Mouse (Mus musculus): Measurements from ENCODE around the gene Cmtr2.

Cmtr2 gene

GRCm38 (mm10) chr8:110215365-110215764 lies at the start of gene Cmtr2:
Gene Cmtr2, plus strand, starts transcription at chr8:110215665.
- CTCF ChIA-PET = no interaction called here

- CTCF ChIA-PET = no interaction called here
These were observed 49.2 kb upstream of the Cmtr2 start for GRCm38 (mm10) chr8:110166270-110166669.

GRCm38 (mm10) chr8:110168046-110168445 lies 47.4 kb upstream of the Cmtr2 start, which contains the start of gene Calb2:
Gene Calb2, minus strand, starts transcription at chr8:110168210.
- CTCF ChIA-PET = no interaction called here

- CTCF ChIA-PET = no interaction called here
These were observed 43.3 kb upstream of the Cmtr2 start for GRCm38 (mm10) chr8:110172161-110172560.

DNA sequence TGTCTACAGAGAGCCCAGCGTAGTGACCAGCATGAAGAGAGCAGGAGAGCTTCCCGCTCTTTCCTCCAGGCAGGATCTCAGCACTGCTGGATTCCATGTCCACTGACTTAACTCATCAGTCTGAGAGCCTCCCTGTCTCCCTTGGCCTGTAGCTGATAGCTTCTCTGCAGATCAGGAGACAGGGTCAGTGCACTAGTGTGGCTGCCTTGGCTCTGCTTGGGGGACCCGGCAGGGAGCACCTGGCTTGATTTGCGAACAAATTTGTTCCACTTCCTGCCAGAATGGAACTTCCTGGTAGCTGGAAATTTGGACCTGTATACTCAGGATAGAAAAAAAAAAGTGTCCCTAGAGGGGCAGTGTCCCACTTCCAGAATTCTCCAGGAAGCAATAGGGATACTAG lies 40.6 kb upstream of the Cmtr2 start:
- CTCF ChIA-PET = no interaction called here

DNA sequence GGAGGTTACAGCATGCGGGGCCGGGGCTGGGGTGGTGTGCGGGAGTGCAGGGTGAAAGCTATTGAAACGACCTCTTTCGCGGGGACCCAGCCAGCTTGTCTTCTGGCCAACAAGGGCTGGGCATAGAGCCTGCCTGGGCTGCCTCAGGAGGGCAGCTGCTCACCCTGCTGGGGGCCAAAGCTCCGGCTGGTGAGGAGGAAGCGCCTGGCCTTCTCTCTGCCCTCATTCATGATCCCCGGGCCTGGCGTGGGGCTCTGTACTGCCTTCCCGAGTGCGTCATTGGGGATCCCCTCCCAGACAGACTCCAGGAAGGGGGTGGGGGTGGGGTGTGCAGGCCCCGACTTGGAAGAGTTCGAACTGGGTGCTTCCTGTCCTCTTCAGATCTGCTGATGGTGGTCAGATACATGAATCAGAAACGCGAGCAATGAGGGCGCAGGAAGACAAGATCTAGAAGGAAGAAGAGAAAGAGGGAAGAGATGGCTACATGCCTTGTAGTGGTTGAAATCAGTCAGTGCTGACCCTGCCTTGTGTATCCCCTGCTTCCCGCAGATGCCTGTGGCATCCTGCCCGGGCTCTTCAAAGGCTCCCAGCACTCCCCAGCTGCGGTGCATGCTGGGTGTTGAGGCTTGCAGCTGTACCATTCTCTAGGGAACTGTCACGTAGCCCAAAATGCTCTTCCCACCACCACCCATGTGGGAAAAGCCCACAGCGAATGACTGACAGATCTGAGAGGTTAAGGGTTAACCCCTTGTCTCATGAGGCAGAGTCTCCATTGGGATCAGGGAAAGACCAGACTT lies 37.9 kb upstream of the Cmtr2 start:
- CTCF ChIA-PET = no interaction called here

- CTCF ChIA-PET = no interaction called here
These were observed 32.6 kb upstream of the Cmtr2 start for GRCm38 (mm10) chr8:110182735-110183367.

- CTCF ChIA-PET = no interaction called here
These were observed 31.7 kb upstream of the Cmtr2 start for GRCm38 (mm10) chr8:110183748-110184147.

GRCm38 (mm10) chr8:110185538-110185937 lies 29.9 kb upstream of the Cmtr2 start:
- CTCF ChIA-PET = no interaction called here

- CTCF ChIA-PET = interaction anchor here (0.6 kb wide), 1 partner anchor 9 kb away, joined by 3 read pairs; no protein-coding TSS in a partner anchor
These were observed 26.3 kb upstream of the Cmtr2 start for GRCm38 (mm10) chr8:110188961-110189750.

DNA sequence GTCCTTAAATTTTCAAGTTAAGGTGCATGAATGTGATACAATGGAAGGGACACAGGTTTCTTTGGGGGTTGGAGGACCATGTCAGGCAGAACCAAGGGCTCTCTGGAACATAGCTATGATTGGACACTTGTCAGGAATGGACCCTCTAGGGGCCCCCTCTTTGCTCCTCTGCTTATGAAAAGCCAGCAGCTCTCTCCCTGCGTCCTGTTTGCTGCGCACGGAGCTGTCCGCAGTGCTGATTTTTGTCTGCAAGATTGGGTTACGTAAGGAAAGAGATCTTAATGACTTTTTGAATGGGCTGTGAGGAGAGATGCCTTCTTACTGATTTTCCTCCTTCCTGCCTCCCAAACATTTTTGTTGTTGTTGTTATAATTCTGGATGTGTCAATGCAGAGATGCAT lies 18.8 kb upstream of the Cmtr2 start:
- CTCF ChIA-PET = no interaction called here

- CTCF ChIA-PET = no interaction called here
These were observed 13.7 kb upstream of the Cmtr2 start for GRCm38 (mm10) chr8:110201806-110202205.

DNA sequence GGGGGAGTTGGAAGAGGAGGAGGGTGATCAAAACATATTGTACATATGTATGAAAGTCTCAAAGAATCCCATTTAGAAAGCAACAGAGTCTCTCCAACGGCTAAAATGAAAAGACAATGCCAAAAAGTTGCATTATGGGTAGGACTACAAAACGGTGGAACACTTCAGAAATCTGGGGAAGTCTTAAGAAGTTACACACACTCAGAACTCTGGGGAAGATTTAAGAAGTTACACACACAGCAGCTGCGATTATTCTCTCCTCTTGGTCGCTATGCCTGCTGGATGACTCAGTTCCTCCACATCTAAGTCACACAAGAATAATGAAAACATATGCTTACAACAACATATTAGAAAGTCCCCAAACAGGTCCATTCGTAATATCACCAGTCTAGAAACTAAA lies 788 bp downstream of the Cmtr2 start:
- CTCF ChIA-PET = no interaction called here

- CTCF ChIA-PET = no interaction called here
These were observed 1.7 kb downstream of the Cmtr2 start for GRCm38 (mm10) chr8:110217198-110217597.

DNA sequence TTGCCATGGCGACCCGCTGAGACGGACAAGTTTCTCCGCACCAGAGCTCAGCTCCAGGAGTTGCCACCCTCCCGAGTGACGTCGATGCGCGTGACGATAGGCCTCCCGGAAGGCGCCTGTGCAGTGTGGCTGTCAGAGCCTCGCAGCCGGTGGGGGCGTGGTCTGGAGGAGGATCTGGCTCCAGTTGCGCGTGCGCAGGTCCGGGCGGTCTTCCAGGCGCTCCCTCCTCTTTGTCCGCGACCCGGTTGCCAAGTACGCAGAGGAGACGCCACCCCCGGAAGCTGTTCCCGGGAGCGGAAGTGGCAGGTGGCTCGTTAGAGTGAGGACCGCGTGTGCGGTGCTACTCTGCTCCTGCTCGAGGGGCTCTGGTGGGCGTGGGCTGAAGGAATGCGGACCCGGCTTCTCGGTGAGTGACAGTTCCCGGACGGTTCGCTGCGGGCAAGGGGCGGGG lies 2.2 kb downstream of the Cmtr2 start:
- CTCF ChIA-PET = no interaction called here

- CTCF ChIA-PET = no interaction called here
These were observed 3.0 kb downstream of the Cmtr2 start for GRCm38 (mm10) chr8:110218511-110218910.

DNA sequence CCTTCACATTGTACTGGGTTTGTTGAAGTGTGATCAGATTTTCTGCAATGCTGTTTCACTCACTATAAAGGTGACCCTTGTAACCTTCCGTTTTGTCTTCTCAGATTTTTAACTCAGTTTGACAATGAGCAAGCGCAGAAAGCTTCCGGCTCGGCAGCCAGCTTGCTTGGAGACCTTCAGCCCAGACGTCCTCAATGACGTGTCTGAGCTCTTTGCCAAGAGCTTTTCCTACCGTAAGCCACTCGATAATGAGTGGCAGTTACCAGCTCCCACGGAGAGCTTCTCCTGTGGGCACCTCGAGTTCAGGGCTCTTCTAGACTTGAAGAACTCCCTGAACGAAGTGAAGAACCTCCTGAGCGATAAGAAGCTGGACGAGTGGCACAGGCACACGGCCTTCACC lies 5.5 kb downstream of the Cmtr2 start:
- CTCF ChIA-PET = no interaction called here

- CTCF ChIA-PET = no interaction called here
These were observed 15.3 kb downstream of the Cmtr2 start for GRCm38 (mm10) chr8:110230803-110231202.

- CTCF ChIA-PET = no interaction called here
These were observed 27.1 kb downstream of the Cmtr2 start for GRCm38 (mm10) chr8:110242278-110243177.

- CTCF ChIA-PET = no interaction called here
These were observed 29.1 kb downstream of the Cmtr2 start for GRCm38 (mm10) chr8:110244566-110244965.

GRCm38 (mm10) chr8:110247238-110247637 lies 31.8 kb downstream of the Cmtr2 start:
- CTCF ChIA-PET = no interaction called here

- CTCF ChIA-PET = no interaction called here
These were observed 38.5 kb downstream of the Cmtr2 start for GRCm38 (mm10) chr8:110253986-110254385.
